ENCODE assay signal across 9 mouse cellular contexts in genomic region chr5:113736113-113736502, GRCm38 (mm10). TPM values are rescaled to one million over a fixed set of nuclear protein-coding genes. Genes with fewer than 3 reads are reported as not detected.
DNase-seq lines count a peak whose midpoint lies in the region; ATAC-seq and TF ChIP-seq lines count a peak whose summit lies in the region.
"Had no signal": no experiment of that assay in that cellular context is flagged by ENCODE, and none has a peak within 500 bp of the region (broad histone marks: within the 10 kb centered on the region; RNA-seq: fewer than 3 reads in every experiment).

No protein-coding gene starts in this region.

- peaks cover 33% of the 10 kb centered on the region for H3K36me3 ChIP-seq in embryonic facial prominence, embryonic 10.5 days (replicated peaks)
- peaks cover 10% of the 10 kb centered on the region for H3K36me3 ChIP-seq in intestine, embryonic 16.5 days (ENCODE audit: control insufficient read depth, insufficient read depth, low read length)
- peaks cover 34% of the 10 kb centered on the region for H3K36me3 ChIP-seq in neural tube, embryonic 13.5 days

- H3K9me3 ChIP-seq in embryonic facial prominence, embryonic 10.5 days, result no peaks in the 10 kb centered on the region
- no peaks in the 10 kb centered on the region for H3K9me3 ChIP-seq in intestine, embryonic 16.5 days (ENCODE audit: control insufficient read depth, low read length)
- no peaks in the 10 kb centered on the region for H3K9me3 ChIP-seq in neural tube, embryonic 13.5 days

- intact Hi-C loops in left cerebral cortex, adult 2 months (cut with DNase I), result loop anchor here (2.0 kb wide), 1 partner anchor 35 kb away; no protein-coding TSS in a partner anchor
- intact Hi-C loops in left cerebral cortex, postnatal 25 days (cut with DNase I), result loop anchor here (2.0 to 10.0 kb wide), 2 partner anchors 35 to 451 kb away; no protein-coding TSS in a partner anchor

- peak overlapping the region; percentile 74 for H3K9ac ChIP-seq in intestine, embryonic 16.5 days (ENCODE audit: low read depth, low read length)
- H3K9ac ChIP-seq in neural tube, embryonic 13.5 days, result peak overlapping the region; percentile 77

- no peak for TF ChIP-seq CTCF in left cerebral cortex, adult 2 months (IDR thresholded peaks at IDR 0.05)

- DNase-seq in left cerebral cortex, adult 2 months (ENCODE audit: extremely low spot score in 1 of 2, low spot score in 2 of 2), result no peak
- DNase-seq in left cerebral cortex, postnatal 25 days (ENCODE audit: low spot score in 2 of 2), result no peak
- no peak for DNase-seq in embryonic facial prominence, embryonic 10.5 days (ENCODE audit: low spot score)
- no peak for DNase-seq in testis, postnatal 14 days (ENCODE audit: low spot score)
- no peak for DNase-seq in kidney, adult 18-20 months
- no peak for DNase-seq in thymus, postnatal 14 days

- peak overlapping the region; percentile 91 for H3K4me2 ChIP-seq in intestine, embryonic 16.5 days (ENCODE audit: low read depth, low read length)
- H3K4me2 ChIP-seq in neural tube, embryonic 13.5 days, result peak overlapping the region; percentile 80

- no peaks in the 10 kb centered on the region for H3K27me3 ChIP-seq in embryonic facial prominence, embryonic 10.5 days (replicated peaks; ENCODE audit: low read depth, poor library complexity, severe bottlenecking)
- H3K27me3 ChIP-seq in intestine, embryonic 16.5 days (replicated peaks; ENCODE audit: control insufficient read depth, insufficient read depth, low read length), result no peaks in the 10 kb centered on the region
- no peaks in the 10 kb centered on the region for H3K27me3 ChIP-seq in neural tube, embryonic 13.5 days

- H3K4me1 ChIP-seq in embryonic facial prominence, embryonic 10.5 days, result peaks cover 23% of the 10 kb centered on the region
- H3K4me1 ChIP-seq in intestine, embryonic 16.5 days (ENCODE audit: control insufficient read depth, insufficient read depth, low read length), result peaks cover 10% of the 10 kb centered on the region
- H3K4me1 ChIP-seq in neural tube, embryonic 13.5 days (replicated peaks), result peaks cover 22% of the 10 kb centered on the region

- H3K4me3 ChIP-seq in left cerebral cortex, adult 2 months, result peak overlapping the region; percentile 78
- peak overlapping the region; percentile 82 for H3K4me3 ChIP-seq in embryonic facial prominence, embryonic 10.5 days
- peak overlapping the region; percentile 70 for H3K4me3 ChIP-seq in intestine, embryonic 16.5 days (ENCODE audit: low read length)
- peak overlapping the region; percentile 64 for H3K4me3 ChIP-seq in neural tube, embryonic 13.5 days

- peak; percentile 17 for ATAC-seq in intestine, embryonic 16.5 days
- peak; percentile 0; the same call in 1 of the 2 replicates for ATAC-seq in neural tube, embryonic 13.5 days (ENCODE audit: low read depth)

- peak overlapping the region; percentile 90 for H3K27ac ChIP-seq in left cerebral cortex, adult 2 months
- H3K27ac ChIP-seq in embryonic facial prominence, embryonic 10.5 days (replicated peaks), result peak overlapping the region; percentile 97
- H3K27ac ChIP-seq in intestine, embryonic 16.5 days (ENCODE audit: low read length), result peak overlapping the region; percentile 91
- H3K27ac ChIP-seq in neural tube, embryonic 13.5 days (replicated peaks), result peak overlapping the region; percentile 96

- WGBS in embryonic facial prominence, embryonic 10.5 days, result 7% methylated on average over 10 of the region's 10 CpGs
- 3% methylated on average over 10 of the region's 10 CpGs for WGBS in intestine, embryonic 16.5 days
- 3% methylated on average over 10 of the region's 10 CpGs for WGBS in neural tube, embryonic 13.5 days

RNA-seq across cellular contexts. Expression of gene Ficd, which starts 0.5 kb away (rescaled TPM):
- 10 to 100 TPM; 11.1 to 11.3 TPM for total RNA-seq in left cerebral cortex, adult 2 months (2021)
- total RNA-seq in left cerebral cortex, postnatal 25 days (2021), result 10 to 100 TPM; 12.2 to 12.5 TPM
- polyA plus RNA-seq in embryonic facial prominence, embryonic 10.5 days (2016; fragmentation: Nextera tagmentation; extraction: Ambion mirVana), result 3.6 and 4.0 TPM in 2 replicates
- 5.6 and 7.1 TPM in 2 replicates for polyA plus RNA-seq in intestine, embryonic 16.5 days (2015; fragmentation: Nextera tagmentation; extraction: Ambion mirVana)
- 7.9 and 8.2 TPM in 2 replicates for polyA plus RNA-seq in neural tube, embryonic 13.5 days (2015; fragmentation: Nextera tagmentation; extraction: Ambion mirVana)

RNA-seq across cellular contexts. Expression of gene 1700069L16Rik, which starts 11.5 kb away (rescaled TPM):
- total RNA-seq in left cerebral cortex, adult 2 months (2021), result not detected
- total RNA-seq in left cerebral cortex, postnatal 25 days (2021), result not detected
- polyA plus RNA-seq in embryonic facial prominence, embryonic 10.5 days (2016; fragmentation: Nextera tagmentation; extraction: Ambion mirVana), result not detected in 2 replicates
- polyA plus RNA-seq in intestine, embryonic 16.5 days (2015; fragmentation: Nextera tagmentation; extraction: Ambion mirVana), result not detected in 2 replicates
- not detected in 2 replicates for polyA plus RNA-seq in neural tube, embryonic 13.5 days (2015; fragmentation: Nextera tagmentation; extraction: Ambion mirVana)
- total RNA-seq: adrenal gland, postnatal 4 days had no signal

RNA-seq across cellular contexts. Expression of gene Sart3, which starts 36.2 kb away (rescaled TPM):
- total RNA-seq in left cerebral cortex, adult 2 months (2021), result 10 to 100 TPM; 41.8 to 47.3 TPM
- total RNA-seq in left cerebral cortex, postnatal 25 days (2021), result 10 to 100 TPM; 36.6 to 37.1 TPM
- 79.0 and 80.9 TPM in 2 replicates for polyA plus RNA-seq in embryonic facial prominence, embryonic 10.5 days (2016; fragmentation: Nextera tagmentation; extraction: Ambion mirVana)
- 30.2 and 30.6 TPM in 2 replicates for polyA plus RNA-seq in intestine, embryonic 16.5 days (2015; fragmentation: Nextera tagmentation; extraction: Ambion mirVana)
- 45.5 and 47.0 TPM in 2 replicates for polyA plus RNA-seq in neural tube, embryonic 13.5 days (2015; fragmentation: Nextera tagmentation; extraction: Ambion mirVana)

RNA-seq across cellular contexts. Expression of gene Iscu, which starts 36.4 kb away (rescaled TPM):
- 100 to 1,000 TPM; 125 to 128 TPM for total RNA-seq in left cerebral cortex, adult 2 months (2021)
- total RNA-seq in left cerebral cortex, postnatal 25 days (2021), result 100 to 1,000 TPM; 110 to 116 TPM
- 99.7 and 103 TPM in 2 replicates for polyA plus RNA-seq in embryonic facial prominence, embryonic 10.5 days (2016; fragmentation: Nextera tagmentation; extraction: Ambion mirVana)
- polyA plus RNA-seq in intestine, embryonic 16.5 days (2015; fragmentation: Nextera tagmentation; extraction: Ambion mirVana), result 99.0 and 114 TPM in 2 replicates
- polyA plus RNA-seq in neural tube, embryonic 13.5 days (2015; fragmentation: Nextera tagmentation; extraction: Ambion mirVana), result 85.7 and 93.0 TPM in 2 replicates
